Comparison of ENCODE assay signal across 21 mouse cellular contexts in genomic region chr12:111891800-111892199, GRCm38 (mm10). TPM values are rescaled to one million over a fixed set of nuclear protein-coding genes. Genes with fewer than 3 reads are reported as not detected.
A peak's percentile ranks its signal among the peaks of the same experiment; 100 is the strongest.
DNase-seq lines count a peak whose midpoint lies in the region; ATAC-seq and TF ChIP-seq lines count a peak whose summit lies in the region.
"Had no signal": no experiment of that assay in that cellular context is flagged by ENCODE, and none has a peak within 500 bp of the region (broad histone marks: within the 10 kb centered on the region; RNA-seq: fewer than 3 reads in every experiment).

No protein-coding gene starts in this region.

- no peak overlapping the region for H3K9ac ChIP-seq in limb, embryonic 15.5 days
- no peak overlapping the region for H3K9ac ChIP-seq in embryonic facial prominence, embryonic 13.5 days
- H3K9ac ChIP-seq: embryonic facial prominence, embryonic 15.5 days; heart, embryonic 15.5 days; hindbrain, embryonic 14.5 days had no signal

- ATAC-seq in limb, embryonic 15.5 days (ENCODE audit: insufficient number of reproducible peaks, low FRiP score, low TSS enrichment, low read depth) = 0 out of 2 replicates have a peak, but pooled peaks have one; percentile 24
- ATAC-seq in embryonic facial prominence, embryonic 13.5 days (ENCODE audit: insufficient number of reproducible peaks, insufficient read depth, low FRiP score, low TSS enrichment, low read depth) = 0 out of 2 replicates have a peak, but pooled peaks have one; percentile 52
- ATAC-seq: forebrain, embryonic 14.5 days had no signal

- no peaks in the 10 kb centered on the region for H3K9me3 ChIP-seq in limb, embryonic 15.5 days
- H3K9me3 ChIP-seq in limb, embryonic 10.5 days (replicated peaks) = no peaks in the 10 kb centered on the region
- H3K9me3 ChIP-seq in embryonic facial prominence, embryonic 13.5 days = no peaks in the 10 kb centered on the region
- H3K9me3 ChIP-seq: embryonic facial prominence, embryonic 15.5 days; forebrain, embryonic 10.5 days; heart, embryonic 15.5 days; hindbrain, embryonic 10.5 days had no signal

- H3K36me3 ChIP-seq in limb, embryonic 15.5 days = no peaks in the 10 kb centered on the region
- no peaks in the 10 kb centered on the region for H3K36me3 ChIP-seq in limb, embryonic 10.5 days
- no peaks in the 10 kb centered on the region for H3K36me3 ChIP-seq in embryonic facial prominence, embryonic 13.5 days
- H3K36me3 ChIP-seq: embryonic facial prominence, embryonic 15.5 days; forebrain, embryonic 10.5 days; heart, embryonic 15.5 days; hindbrain, embryonic 10.5 days had no signal

- TF ChIP-seq CTCF in gastrocnemius, adult 2 months (IDR thresholded peaks at IDR 0.05) = no peak

- no peak overlapping the region for H3K4me3 ChIP-seq in gastrocnemius, adult 2 months
- H3K4me3 ChIP-seq in limb, embryonic 15.5 days = no peak overlapping the region
- no peak overlapping the region for H3K4me3 ChIP-seq in limb, embryonic 10.5 days
- H3K4me3 ChIP-seq in embryonic facial prominence, embryonic 13.5 days = no peak overlapping the region
- H3K4me3 ChIP-seq: embryonic facial prominence, embryonic 15.5 days; erythroblast, embryonic 14.5 days; forebrain, embryonic 10.5 days; heart, adult 2 months; heart, embryonic 15.5 days; hindbrain, embryonic 10.5 days had no signal

- intact Hi-C loops in gastrocnemius, adult 2 months (cut with DNase I) = no loop called here
- intact Hi-C loops in gastrocnemius, postnatal 36 days (cut with DNase I) = no loop called here

- DNase-seq in gastrocnemius, adult 2 months = no peak
- DNase-seq in gastrocnemius, postnatal 36 days = no peak
- DNase-seq in limb, embryonic 10.5 days (ENCODE audit: low spot score) = no peak
- peak; percentile 42 for DNase-seq in Muller cell, postnatal 12 days (ENCODE audit: inconsistent ontology term)
- DNase-seq: adrenal gland, postnatal 25 days; cerebellum, adult 18-20 months; cerebellum, adult 9-11 months; cerebellum, postnatal 36 days; heart, adult 2 months; heart, postnatal 14 days had no signal

- H3K27me3 ChIP-seq in limb, embryonic 15.5 days = no peaks in the 10 kb centered on the region
- no peaks in the 10 kb centered on the region for H3K27me3 ChIP-seq in limb, embryonic 10.5 days (ENCODE audit: low read depth, poor library complexity, severe bottlenecking)
- H3K27me3 ChIP-seq in embryonic facial prominence, embryonic 13.5 days = no peaks in the 10 kb centered on the region
- H3K27me3 ChIP-seq: CH12.LX; embryonic facial prominence, embryonic 15.5 days; heart, embryonic 15.5 days had no signal

- WGBS in limb, embryonic 15.5 days = 88% methylated on average over 4 of the region's 4 CpGs
- WGBS in limb, embryonic 10.5 days = 89% methylated on average over 4 of the region's 4 CpGs
- 91% methylated on average over 4 of the region's 4 CpGs for WGBS in embryonic facial prominence, embryonic 13.5 days

- H3K4me2 ChIP-seq in limb, embryonic 15.5 days = no peak overlapping the region
- no peak overlapping the region for H3K4me2 ChIP-seq in embryonic facial prominence, embryonic 13.5 days
- H3K4me2 ChIP-seq: embryonic facial prominence, embryonic 15.5 days; heart, embryonic 11.5 days; heart, embryonic 15.5 days; hindbrain, embryonic 14.5 days had no signal

- H3K4me1 ChIP-seq in limb, embryonic 15.5 days = peaks cover 2% of the 10 kb centered on the region; the same call in 1 of the 2 replicates
- H3K4me1 ChIP-seq in limb, embryonic 10.5 days = peaks cover 8% of the 10 kb centered on the region
- H3K4me1 ChIP-seq in embryonic facial prominence, embryonic 13.5 days = 0 out of 2 replicates have a peak, but pooled peaks cover 10% of the 10 kb centered on the region
- H3K4me1 ChIP-seq: forebrain, embryonic 10.5 days had no signal

- peak overlapping the region; percentile 24; the same call in 1 of the 2 replicates for H3K27ac ChIP-seq in gastrocnemius, adult 2 months
- no peak overlapping the region for H3K27ac ChIP-seq in limb, embryonic 15.5 days
- no peak overlapping the region for H3K27ac ChIP-seq in limb, embryonic 10.5 days
- H3K27ac ChIP-seq in embryonic facial prominence, embryonic 13.5 days = no peak overlapping the region
- H3K27ac ChIP-seq: embryonic facial prominence, embryonic 15.5 days; heart, adult 2 months; heart, embryonic 15.5 days; hindbrain, embryonic 14.5 days had no signal

RNA-seq across cellular contexts. Expression of gene Ppp1r13b, which starts 16.1 kb away (rescaled TPM):
- total RNA-seq in gastrocnemius, adult 2 months (2021) = 1 to 10 TPM; 6.7 to 7.1 TPM
- 1 to 10 TPM; 7.2 to 7.5 TPM for total RNA-seq in gastrocnemius, postnatal 36 days (2021)
- 11.8 and 14.9 TPM in 2 replicates for polyA plus RNA-seq in limb, embryonic 15.5 days (2015; fragmentation: Nextera tagmentation; extraction: Ambion mirVana)
- 4.8 and 6.0 TPM in 2 replicates for polyA plus RNA-seq in limb, embryonic 10.5 days (2016; fragmentation: Nextera tagmentation; extraction: Ambion mirVana)
- 12.3 and 15.2 TPM in 2 replicates for polyA plus RNA-seq in embryonic facial prominence, embryonic 13.5 days (2015; fragmentation: Nextera tagmentation; extraction: Ambion mirVana)
